Mouse (Mus musculus) right cerebral cortex, adult 2 months (tissue): ENCODE results near the gene Tsen54.

Experiments
- DNase-seq, 2 experiments: peaks; one replicate each; pipeline ENCODE4 v3.0.0; 2021 to 2022; ENCODE audit warnings: low spot score in 2 of 2

Gene Tsen54

GRCm38 (mm10) chr11:115814605-115815450, at the start of gene Tsen54:
Gene Tsen54, plus strand, starts transcription at chr11:115814724.
- DNase-seq = peak; percentile 88

- DNase-seq = peak; percentile 96 to 99
Measured at GRCm38 (mm10) chr11:115765103-115765606, 49.4 kb upstream of the Tsen54 start, which contains the start of gene Tmem94. Gene Tmem94, plus strand, starts transcription at chr11:115765433.

GRCm38 (mm10) chr11:115765607-115766141, 48.9 kb upstream of the Tsen54 start:
- peak in 1 of 2 experiments; percentile 68 for DNase-seq

GRCm38 (mm10) chr11:115766356-115766943, 48.1 kb upstream of the Tsen54 start:
- DNase-seq = no peak

- DNase-seq = no peak
Measured at GRCm38 (mm10) chr11:115766981-115767380, 47.5 kb upstream of the Tsen54 start.

- DNase-seq = no peak
Measured at GRCm38 (mm10) chr11:115768896-115769295, 45.6 kb upstream of the Tsen54 start.

- no peak for DNase-seq
Measured at GRCm38 (mm10) chr11:115774653-115775052, 39.9 kb upstream of the Tsen54 start.

GRCm38 (mm10) chr11:115775821-115776665, 38.5 kb upstream of the Tsen54 start:
- no peak for DNase-seq

- no peak for DNase-seq
Measured at GRCm38 (mm10) chr11:115776954-115777353, 37.6 kb upstream of the Tsen54 start.

- no peak for DNase-seq
Measured at GRCm38 (mm10) chr11:115777487-115778335, 36.8 kb upstream of the Tsen54 start.

GRCm38 (mm10) chr11:115779038-115779571, 35.4 kb upstream of the Tsen54 start:
- peak; percentile 31 to 59 for DNase-seq

- peak; percentile 63 to 71 for DNase-seq
Measured at GRCm38 (mm10) chr11:115780141-115781070, 34.1 kb upstream of the Tsen54 start.

GRCm38 (mm10) chr11:115786473-115786872, 28.1 kb upstream of the Tsen54 start:
- DNase-seq = no peak

- no peak for DNase-seq
Measured at GRCm38 (mm10) chr11:115789787-115790186, 24.7 kb upstream of the Tsen54 start.

- no peak for DNase-seq
Measured at GRCm38 (mm10) chr11:115791919-115792318, 22.6 kb upstream of the Tsen54 start.

- no peak for DNase-seq
Measured at GRCm38 (mm10) chr11:115792353-115792752, 22.2 kb upstream of the Tsen54 start.

- DNase-seq = no peak
Measured at GRCm38 (mm10) chr11:115796898-115797297, 17.6 kb upstream of the Tsen54 start.

GRCm38 (mm10) chr11:115797665-115798064, 16.9 kb upstream of the Tsen54 start:
- no peak for DNase-seq

- no peak for DNase-seq
Measured at GRCm38 (mm10) chr11:115800981-115801380, 13.5 kb upstream of the Tsen54 start.
